Mouse (Mus musculus): ENCODE data around the gene Adam12.
A peak's percentile ranks its signal among the peaks of the same experiment; 100 is the strongest.

Adam12 gene

GRCm38 (mm10) chr7:134081307-134082072 lies 150.5 kb downstream of the Adam12 start:
- DNase-seq (ENCODE audit: low spot score in 2 of 2) = no peak

- DNase-seq (ENCODE audit: low spot score in 2 of 2) = no peak
Observed at GRCm38 (mm10) chr7:134079980-134080725, 151.8 kb downstream of the Adam12 start.

GRCm38 (mm10) chr7:134077684-134078083 lies 154.3 kb downstream of the Adam12 start:
- peak in 1 of 2 experiments; percentile 4 for DNase-seq (ENCODE audit: low spot score in 2 of 2)

GRCm38 (mm10) chr7:134073011-134073410 lies 158.9 kb downstream of the Adam12 start:
- DNase-seq (ENCODE audit: low spot score in 2 of 2) = no peak

- no peak for DNase-seq (ENCODE audit: low spot score in 2 of 2)
Observed at GRCm38 (mm10) chr7:134071153-134071885, 160.6 kb downstream of the Adam12 start.

- DNase-seq (ENCODE audit: low spot score in 2 of 2) = no peak
Observed at GRCm38 (mm10) chr7:134062629-134063028, 169.3 kb downstream of the Adam12 start.

GRCm38 (mm10) chr7:134052486-134052885 lies 179.5 kb downstream of the Adam12 start:
- DNase-seq (ENCODE audit: low spot score in 2 of 2) = no peak

GRCm38 (mm10) chr7:134050371-134050770 lies 181.6 kb downstream of the Adam12 start:
- DNase-seq (ENCODE audit: low spot score in 2 of 2) = no peak

GRCm38 (mm10) chr7:134046376-134046775 lies 185.6 kb downstream of the Adam12 start:
- no peak for DNase-seq (ENCODE audit: low spot score in 2 of 2)

GRCm38 (mm10) chr7:134043576-134043975 lies 188.4 kb downstream of the Adam12 start:
- DNase-seq (ENCODE audit: low spot score in 2 of 2) = no peak

GRCm38 (mm10) chr7:134042614-134043013 lies 189.3 kb downstream of the Adam12 start:
- no peak for DNase-seq (ENCODE audit: low spot score in 2 of 2)

- no peak for DNase-seq (ENCODE audit: low spot score in 2 of 2)
Observed at GRCm38 (mm10) chr7:134033939-134034338, 198.0 kb downstream of the Adam12 start.

GRCm38 (mm10) chr7:134032959-134033366 lies 199.0 kb downstream of the Adam12 start:
- peak; percentile 14 to 15 for DNase-seq (ENCODE audit: low spot score in 2 of 2)

- no peak for DNase-seq (ENCODE audit: low spot score in 2 of 2)
Observed at GRCm38 (mm10) chr7:134031787-134032186, 200.2 kb downstream of the Adam12 start.

- DNase-seq (ENCODE audit: low spot score in 2 of 2) = no peak
Observed at GRCm38 (mm10) chr7:134031256-134031655, 200.7 kb downstream of the Adam12 start.

- DNase-seq (ENCODE audit: low spot score in 2 of 2) = no peak
Observed at GRCm38 (mm10) chr7:134028281-134028830, 203.6 kb downstream of the Adam12 start.

- no peak for DNase-seq (ENCODE audit: low spot score in 2 of 2)
Observed at GRCm38 (mm10) chr7:134027020-134027415, 204.9 kb downstream of the Adam12 start.

GRCm38 (mm10) chr7:134026200-134027019 lies 205.5 kb downstream of the Adam12 start:
- DNase-seq (ENCODE audit: low spot score in 2 of 2) = peak; percentile 14 to 55

GRCm38 (mm10) chr7:134022157-134022885 lies 209.6 kb downstream of the Adam12 start:
- DNase-seq (ENCODE audit: low spot score in 2 of 2) = no peak

GRCm38 (mm10) chr7:134015226-134015625 lies 216.7 kb downstream of the Adam12 start:
- no peak for DNase-seq (ENCODE audit: low spot score in 2 of 2)
